Mouse (Mus musculus): ENCODE results near the gene Plcz1. TPM values are rescaled to one million over a fixed set of nuclear protein-coding genes. Genes with fewer than 3 reads are reported as not detected.

The Plcz1 gene
- total RNA-seq, 2 experiments from 2014 or later: not detected

DNA sequence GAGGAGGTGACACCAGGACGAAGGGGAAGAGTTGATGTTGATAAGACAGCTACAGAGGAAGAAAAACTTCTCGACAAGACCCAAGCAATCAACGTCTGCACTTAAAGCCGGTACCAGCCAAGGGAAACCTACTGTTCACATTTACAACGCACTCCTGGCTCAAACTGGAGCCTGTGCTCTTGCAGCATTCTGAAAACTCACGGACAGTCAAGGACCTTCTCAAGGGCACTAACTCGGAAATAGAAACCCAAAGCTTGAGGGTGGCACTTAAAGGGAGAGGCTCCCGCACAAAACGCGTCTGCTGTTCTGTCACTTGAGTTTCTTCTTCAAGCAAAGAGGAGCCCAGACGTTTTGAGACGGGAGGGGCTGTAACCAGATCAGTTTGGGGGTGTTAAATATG lies 87.7 kb downstream of the Plcz1 start:
- intact Hi-C loops (cut with DNase I): no loop called here
- peak; percentile 35 to 40 for DNase-seq

DNA sequence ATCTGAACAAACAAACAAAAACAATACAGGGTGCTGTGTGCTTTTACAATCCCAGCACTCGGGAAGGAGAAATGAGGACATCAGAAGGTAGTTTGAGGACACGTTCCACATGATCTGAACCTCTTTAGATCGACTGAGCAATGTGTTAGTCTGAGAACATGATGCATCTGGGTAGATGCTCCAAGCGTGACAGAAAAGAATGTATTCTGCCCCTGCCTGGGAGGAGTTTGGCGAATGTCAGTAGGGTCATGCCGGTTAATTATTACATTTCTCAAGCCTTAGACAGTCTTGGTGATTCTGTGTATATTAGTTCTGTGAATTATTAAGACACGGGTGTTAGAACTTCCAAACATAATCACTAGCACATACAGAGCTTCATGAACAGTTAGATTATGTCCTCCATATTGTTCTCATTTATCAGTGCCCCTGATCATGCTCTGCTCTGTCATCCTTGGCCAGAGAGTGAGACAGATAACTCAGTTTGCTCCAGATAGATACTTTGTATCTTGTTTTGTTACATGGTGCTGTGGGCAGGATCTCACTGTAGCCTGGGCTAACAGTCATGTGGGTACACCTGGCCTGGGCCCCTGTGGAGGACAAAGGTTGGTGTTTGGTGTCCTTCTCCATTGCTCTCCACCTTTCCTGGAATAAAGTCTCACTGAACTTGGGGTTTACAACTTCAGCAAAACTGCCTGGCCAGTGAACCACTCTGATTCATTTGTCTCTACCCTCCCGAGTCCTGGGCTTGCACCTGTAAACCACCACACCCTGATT lies 94.0 kb downstream of the Plcz1 start:
- intact Hi-C loops (cut with DNase I): no loop called here
- peak; percentile 16 to 22 for DNase-seq

Other genes with a start within 250 kb of the Plcz1 start
- gene Capza3, start 205 bp downstream of the Plcz1 start, total RNA-seq (2021): not detected

All from heart, postnatal 10 days (tissue).